Mouse (Mus musculus) limb, embryonic 10.5 days (tissue): Measurements from ENCODE around the gene Fzd4. TPM values are rescaled to one million over a fixed set of nuclear protein-coding genes. Genes with fewer than 3 reads are reported as not detected.

Source experiments
- DNase-seq: peaks from one replicate; pipeline ENCODE4 v3.0.0-alpha.2; 2017; ENCODE audit warnings: low spot score
- H3K27ac ChIP-seq: fragments of 300-500 bp; sonication (generic); 2 replicates; pipeline ENCODE4 v1.5.1; 2016; ENCODE audit warnings: mild to moderate bottlenecking
- H3K27me3 ChIP-seq: fragments of 300-500 bp; sonication (generic); 2 replicates; pipeline ENCODE4 v1.6.1; 2016; ENCODE audit warnings: low read depth, mild to moderate bottlenecking; ENCODE audit not compliant: poor library complexity, severe bottlenecking
- H3K36me3 ChIP-seq: fragments of 300-500 bp; sonication (generic); 2 replicates; pipeline ENCODE4 v1.6.1; 2016; ENCODE audit warnings: mild to moderate bottlenecking, moderate library complexity
- H3K4me1 ChIP-seq: fragments of 300-500 bp; sonication (generic); 2 replicates; pipeline ENCODE4 v1.6.1; 2016
- H3K4me3 ChIP-seq: fragments of 300-500 bp; sonication (generic); 2 replicates; pipeline ENCODE4 v1.5.1; 2016; ENCODE audit warnings: mild to moderate bottlenecking, moderate library complexity
- H3K9me3 ChIP-seq: fragments of 300-500 bp; sonication (generic); replicated peaks from 2 replicates; pipeline ENCODE4 v1.6.1; 2016; ENCODE audit warnings: mild to moderate bottlenecking
- WGBS: fragments of 180-500 bp; shearing (Covaris S2); methylation state at CpG from one replicate; pipeline ENCODE4 v1.1.7; 2016; 5-methylcytosine and 5-hydroxymethylcytosine counted together
- polyA plus RNA-seq: library from polyadenylated mRNA; unstranded; fragments of >200 nt; fragmentation: Nextera tagmentation; extraction: Ambion mirVana; gene quantifications from 2 replicates; pipeline ENCODE4 v1.2.1, GENCODE M21; 2016

Fzd4 gene
- polyA plus RNA-seq, 1 experiment from 2014 or later: 6.4 TPM

- H3K4me1 ChIP-seq: no peaks in the 10 kb centered on the region; the same call in 1 of the 2 replicates
- no peaks in the 10 kb centered on the region for H3K9me3 ChIP-seq
- DNase-seq: no peak
- H3K4me3 ChIP-seq: no peak overlapping the region
- no peaks in the 10 kb centered on the region for H3K36me3 ChIP-seq
- H3K27ac ChIP-seq: no peak overlapping the region
- 81% methylated on average over 7 of the region's 7 CpGs for WGBS
- H3K27me3 ChIP-seq: no peaks in the 10 kb centered on the region
These were observed 37.1 kb downstream of the Fzd4 start for GRCm38 (mm10) chr7:89441291-89441690.

- DNase-seq: no peak
- Histone ChIP-seq H3K27me3 (no peaks in the 10 kb centered on the region), H3K4me1 (no peaks in the 10 kb centered on the region; the same call in 1 of the 2 replicates), H3K9me3 (no peaks in the 10 kb centered on the region), H3K27ac (no peak overlapping the region), H3K4me3 (no peak overlapping the region), H3K36me3 (no peaks in the 10 kb centered on the region)
- WGBS: 85% methylated on average over 4 of the region's 4 CpGs
These were observed 38.1 kb downstream of the Fzd4 start for GRCm38 (mm10) chr7:89442242-89442641.

- H3K9me3 ChIP-seq: no peaks in the 10 kb centered on the region
- no peaks in the 10 kb centered on the region for H3K27me3 ChIP-seq
- no peaks in the 10 kb centered on the region; the same call in 1 of the 2 replicates for H3K4me1 ChIP-seq
- no peaks in the 10 kb centered on the region for H3K36me3 ChIP-seq
- no peak overlapping the region for H3K27ac ChIP-seq
- no peak for DNase-seq
- no peak overlapping the region for H3K4me3 ChIP-seq
- WGBS: 91% methylated on average over 4 of the region's 4 CpGs
These were observed 41.0 kb downstream of the Fzd4 start for GRCm38 (mm10) chr7:89445137-89445536.

- WGBS: 77% methylated on average over 2 of the region's 2 CpGs
- H3K27ac ChIP-seq: no peak overlapping the region
- no peaks in the 10 kb centered on the region for H3K27me3 ChIP-seq
- H3K4me3 ChIP-seq: no peak overlapping the region
- no peak for DNase-seq
- no peaks in the 10 kb centered on the region; the same call in 1 of the 2 replicates for H3K4me1 ChIP-seq
- H3K9me3 ChIP-seq: no peaks in the 10 kb centered on the region
- no peaks in the 10 kb centered on the region for H3K36me3 ChIP-seq
These were observed 46.2 kb downstream of the Fzd4 start for GRCm38 (mm10) chr7:89450312-89450711.

- peak; percentile 48 for DNase-seq
- peak overlapping the region; percentile 79 for H3K27ac ChIP-seq
- WGBS: 44% methylated on average over 7 of the region's 7 CpGs
- H3K27me3 ChIP-seq: no peaks in the 10 kb centered on the region
- no peak overlapping the region for H3K4me3 ChIP-seq
- no peaks in the 10 kb centered on the region for H3K9me3 ChIP-seq
- no peaks in the 10 kb centered on the region for H3K36me3 ChIP-seq
- peaks cover 27% of the 10 kb centered on the region for H3K4me1 ChIP-seq
These were observed 52.4 kb downstream of the Fzd4 start for GRCm38 (mm10) chr7:89456380-89457076.

- WGBS: 89% methylated on average over 2 of the region's 2 CpGs
- H3K4me3 ChIP-seq: no peak overlapping the region
- no peak for DNase-seq
- no peaks in the 10 kb centered on the region for H3K36me3 ChIP-seq
- H3K4me1 ChIP-seq: peaks cover 51% of the 10 kb centered on the region
- no peak overlapping the region for H3K27ac ChIP-seq
- H3K9me3 ChIP-seq: no peaks in the 10 kb centered on the region
- H3K27me3 ChIP-seq: no peaks in the 10 kb centered on the region
These were observed 55.5 kb downstream of the Fzd4 start for GRCm38 (mm10) chr7:89459691-89460090.

- DNase-seq: no peak
- Histone ChIP-seq H3K4me3 (no peak overlapping the region), H3K36me3 (no peaks in the 10 kb centered on the region), H3K9me3 (no peaks in the 10 kb centered on the region), H3K4me1 (peaks cover 49% of the 10 kb centered on the region), H3K27ac (peak overlapping the region; percentile 58), H3K27me3 (no peaks in the 10 kb centered on the region)
These were observed 56.8 kb downstream of the Fzd4 start for GRCm38 (mm10) chr7:89460911-89461310.

- WGBS: 28% methylated on average over 3 of the region's 3 CpGs
- peak; percentile 50 for DNase-seq
- Histone ChIP-seq H3K27ac (peak overlapping the region; percentile 58; the same call in 1 of the 2 replicates), H3K9me3 (no peaks in the 10 kb centered on the region), H3K4me1 (peaks cover 44% of the 10 kb centered on the region), H3K27me3 (no peaks in the 10 kb centered on the region), H3K4me3 (no peak overlapping the region), H3K36me3 (no peaks in the 10 kb centered on the region)
These were observed 57.2 kb downstream of the Fzd4 start for GRCm38 (mm10) chr7:89461351-89461750.

Other genes starting within 250 kb of the Fzd4 start
- 14.5 and 16.1 TPM in 2 replicates for gene Tmem135, start 133 bp upstream of the Fzd4 start, polyA plus RNA-seq
- 10.7 and 12.0 TPM in 2 replicates for gene Prss23, start 122.8 kb downstream of the Fzd4 start, polyA plus RNA-seq
- 0.06 and 0.08 TPM in 2 replicates for gene Me3, start 228.0 kb downstream of the Fzd4 start, polyA plus RNA-seq